Mouse (Mus musculus): ENCODE data around the gene Mum1l1. TPM values are rescaled to one million over a fixed set of nuclear protein-coding genes. Genes with fewer than 3 reads are reported as not detected.
"Not testable (repeated sequence)": the region's sequence is repeated elsewhere in the genome, so short reads cannot be mapped to it uniquely, and the experiment has no call there.

The Mum1l1 gene
- polyA plus RNA-seq (2015; fragmentation: Nextera tagmentation; extraction: Ambion mirVana) = 23.2 and 27.1 TPM in 2 replicates

DNA sequence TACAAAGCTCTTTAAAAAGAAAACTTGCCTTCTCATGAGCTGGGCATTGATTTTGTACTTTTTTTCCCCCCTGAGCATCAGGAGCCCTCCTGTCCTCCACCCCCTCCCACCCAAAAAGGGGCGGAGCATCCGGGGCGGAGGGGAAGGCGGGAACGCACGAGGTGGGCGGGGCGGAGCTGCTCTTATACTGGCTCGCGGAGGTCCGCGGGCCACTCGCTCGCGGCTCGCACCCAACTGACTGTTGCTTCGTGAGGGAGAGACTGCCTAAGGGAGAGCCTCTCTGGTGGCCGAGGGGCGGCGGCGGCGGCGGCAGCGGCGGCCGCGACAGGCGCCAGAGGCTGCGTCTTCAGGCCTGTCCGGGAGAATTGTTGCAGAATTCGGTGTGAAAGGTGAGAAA is at the start of gene Mum1l1:
Gene Mum1l1, plus strand, starts transcription at position 214 of the 397 bp plus-strand sequence.
- peak; percentile 71; the same call in 1 of the 2 replicates for ATAC-seq (ENCODE audit: insufficient number of reproducible peaks, insufficient read depth, low FRiP score, low TSS enrichment, low read depth)
- WGBS = 19% methylated on average over 29 of the region's 31 CpGs
- peak within 1 kb of the TSS; percentile 74 for H3K9ac ChIP-seq
- peak within 1 kb of the TSS; percentile 53 for H3K4me2 ChIP-seq
- H3K4me3 ChIP-seq = peak within 1 kb of the TSS; percentile 52
- H3K4me1 ChIP-seq = no peaks in the 10 kb centered on the region
- H3K9me3 ChIP-seq = no peaks in the 10 kb centered on the region
- H3K27me3 ChIP-seq = peaks cover 10% of the 10 kb centered on the region
- H3K36me3 ChIP-seq = no peaks in the 10 kb centered on the region
- H3K27ac ChIP-seq = no peak within 1 kb of the TSS

DNA sequence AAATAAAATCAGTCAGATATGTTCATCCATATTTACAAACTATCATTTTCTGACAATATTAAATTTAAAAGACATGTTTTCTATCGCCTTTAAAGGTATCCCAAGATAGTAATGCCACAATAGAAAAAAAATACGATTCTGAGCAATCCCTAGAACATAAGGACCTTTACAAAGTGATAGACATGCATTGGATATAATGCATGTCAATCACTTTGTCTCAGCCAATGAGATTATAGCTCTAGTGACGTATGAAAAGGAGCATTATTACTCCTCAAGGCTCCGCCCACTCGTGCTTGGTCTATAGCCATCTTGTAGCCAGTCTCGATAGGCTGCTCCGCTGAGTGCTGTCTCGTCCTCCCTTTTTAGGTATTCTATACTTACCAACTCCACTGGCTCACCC is 30.9 kb upstream of the Mum1l1 start, which contains the start of gene 4933428M09Rik:
Gene 4933428M09Rik, plus strand, starts transcription at position 301 of the 400 bp plus-strand sequence.
- ATAC-seq (ENCODE audit: insufficient number of reproducible peaks, insufficient read depth, low FRiP score, low TSS enrichment, low read depth) = no peak
- no peak within 1 kb of the TSS for H3K4me2 ChIP-seq
- H3K36me3 ChIP-seq = no peaks in the 10 kb centered on the region
- WGBS = 85% methylated on average over 8 of the region's 8 CpGs
- 0 out of 2 replicates have a peak, but pooled peaks cover 4% of the 10 kb centered on the region for H3K27me3 ChIP-seq
- H3K9me3 ChIP-seq = no peaks in the 10 kb centered on the region
- H3K4me3 ChIP-seq = no peak within 1 kb of the TSS
- H3K27ac ChIP-seq = no peak within 1 kb of the TSS
- no peaks in the 10 kb centered on the region for H3K4me1 ChIP-seq
- no peak within 1 kb of the TSS for H3K9ac ChIP-seq

DNA sequence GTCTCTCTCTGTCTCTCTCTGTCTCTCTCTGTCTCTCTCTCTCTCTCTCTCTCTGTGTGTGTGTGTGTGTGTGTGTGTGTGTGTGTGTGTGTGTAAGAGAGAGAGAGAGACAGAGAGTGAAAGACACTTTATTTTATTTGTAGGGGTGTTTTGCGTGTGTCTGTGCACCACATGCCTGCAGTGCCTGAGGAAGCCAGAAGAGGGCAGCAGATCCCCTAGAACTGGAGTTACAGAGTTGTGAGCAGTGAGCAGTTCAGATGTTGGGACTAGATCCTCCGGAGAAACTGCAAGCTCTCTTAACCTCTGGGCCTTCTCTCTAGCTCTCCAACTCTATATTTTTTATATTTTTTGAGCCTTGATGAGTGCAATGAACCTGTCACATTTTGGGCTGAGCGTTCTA is 18.3 kb upstream of the Mum1l1 start:
- H3K4me1 ChIP-seq; H3K9me3 ChIP-seq; H3K27ac ChIP-seq; H3K9ac ChIP-seq; H3K4me2 ChIP-seq; H3K4me3 ChIP-seq; H3K36me3 ChIP-seq; ATAC-seq (ENCODE audit: insufficient number of reproducible peaks, insufficient read depth, low FRiP score, low TSS enrichment, low read depth): not testable (repeated sequence)
- WGBS = 94% methylated on average over 3 of the region's 3 CpGs
- H3K27me3 ChIP-seq = peaks cover 12% of the 10 kb centered on the region; the same call in 1 of the 2 replicates

DNA sequence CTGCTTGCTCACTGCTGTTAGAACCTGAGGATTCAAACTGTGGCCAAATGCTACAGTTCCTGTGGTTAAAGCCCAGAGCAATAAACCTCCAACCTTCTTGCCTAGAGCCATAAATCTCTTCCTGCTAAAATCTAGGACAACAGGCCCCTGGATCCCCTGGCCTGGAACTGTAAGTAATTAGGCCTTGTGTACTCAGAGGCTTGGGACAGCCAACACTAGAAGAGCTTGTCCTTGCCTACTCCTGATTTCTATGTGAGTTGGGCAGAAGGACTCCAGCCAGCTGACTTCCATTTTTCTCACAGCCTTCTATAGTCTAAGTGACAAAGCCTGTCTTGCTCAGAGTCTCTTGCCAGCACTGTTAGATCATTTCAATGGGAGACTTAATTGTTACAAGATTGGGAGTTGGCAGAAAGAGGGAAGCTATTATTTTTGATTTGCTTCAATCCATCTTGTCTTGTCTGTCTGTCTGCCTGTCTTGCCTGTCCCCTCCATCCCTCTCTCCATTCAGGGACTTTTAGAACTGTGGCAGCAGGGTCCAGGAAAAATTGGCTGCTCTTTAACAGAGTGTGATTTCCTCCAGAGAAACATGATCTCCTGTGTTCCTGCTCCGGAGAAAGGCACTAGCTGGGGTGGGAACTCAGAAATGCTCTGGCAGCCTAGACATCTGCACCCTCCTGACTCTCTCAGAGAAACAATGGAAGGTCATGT is 15.1 kb upstream of the Mum1l1 start:
- Histone ChIP-seq H3K4me2 (no peak overlapping the region), H3K27me3 (peaks cover 12% of the 10 kb centered on the region; the same call in 1 of the 2 replicates), H3K4me3 (no peak overlapping the region), H3K4me1 (no peaks in the 10 kb centered on the region), H3K9me3 (no peaks in the 10 kb centered on the region), H3K36me3 (no peaks in the 10 kb centered on the region), H3K27ac (no peak overlapping the region), H3K9ac (no peak overlapping the region)
- WGBS = 41% methylated on average over 1 of the region's 1 CpGs
- ATAC-seq (ENCODE audit: insufficient number of reproducible peaks, insufficient read depth, low FRiP score, low TSS enrichment, low read depth) = no peak

DNA sequence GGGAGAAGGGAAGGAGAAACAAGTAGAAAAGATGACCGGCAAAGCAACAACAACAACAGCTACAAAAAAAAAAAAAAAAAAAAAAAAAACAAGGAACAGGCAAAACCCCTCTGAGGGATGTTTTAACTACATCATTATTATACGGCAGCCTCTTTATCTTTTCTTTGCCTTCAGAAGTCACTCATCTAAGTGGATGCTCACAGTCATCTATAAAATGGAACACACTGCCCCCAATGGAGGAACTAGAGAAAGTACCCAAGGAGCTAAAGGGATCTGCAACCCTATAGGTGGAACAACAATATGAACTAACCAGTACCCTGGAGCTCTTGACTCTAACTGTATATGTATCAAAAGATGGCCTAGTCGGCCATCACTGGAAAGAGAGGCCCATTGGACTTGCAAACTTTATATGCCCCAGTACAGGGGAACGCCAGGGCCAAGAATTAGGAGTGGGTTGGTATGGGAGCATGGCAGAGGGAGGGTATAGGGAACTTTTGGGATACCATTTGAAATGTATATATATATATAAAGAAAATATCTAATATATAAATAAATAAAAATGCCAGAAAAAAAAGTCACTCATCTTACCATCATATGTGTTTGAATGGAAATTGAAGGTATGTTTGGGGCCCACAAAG is 532 bp upstream of the Mum1l1 start:
- not testable (repeated sequence) for H3K27me3 ChIP-seq; H3K27ac ChIP-seq; H3K4me1 ChIP-seq; H3K9ac ChIP-seq; ATAC-seq (ENCODE audit: insufficient number of reproducible peaks, insufficient read depth, low FRiP score, low TSS enrichment, low read depth); H3K36me3 ChIP-seq; H3K9me3 ChIP-seq
- WGBS = 79% methylated on average over 4 of the region's 4 CpGs
- Histone ChIP-seq H3K4me2 (0 out of 2 replicates have a peak overlapping the region, but pooled peaks have one; percentile 53), H3K4me3 (peak overlapping the region; percentile 52; the same call in 1 of the 2 replicates)

DNA sequence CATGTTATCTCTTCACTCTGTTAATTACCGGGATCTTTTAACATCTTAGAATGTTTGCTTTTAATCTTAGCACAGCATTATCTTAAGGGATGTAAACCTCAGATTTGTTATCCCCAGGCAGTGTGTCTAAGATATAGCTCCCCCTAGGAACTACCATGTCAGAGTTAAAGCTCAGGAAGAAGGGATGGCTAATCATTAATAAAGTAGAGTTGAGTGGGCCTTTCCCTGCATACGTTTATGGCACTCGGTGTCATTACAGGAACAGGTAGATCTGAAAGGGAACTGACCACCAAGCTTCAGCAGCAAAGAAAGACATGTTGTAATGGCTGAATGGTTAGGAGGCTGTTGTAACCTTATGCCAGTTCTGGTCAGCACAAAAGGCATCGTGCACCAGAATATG is 4.9 kb downstream of the Mum1l1 start:
- H3K9ac ChIP-seq = no peak overlapping the region
- no peaks in the 10 kb centered on the region for H3K4me1 ChIP-seq
- no peak overlapping the region for H3K27ac ChIP-seq
- no peak overlapping the region for H3K4me3 ChIP-seq
- H3K36me3 ChIP-seq = no peaks in the 10 kb centered on the region
- no peaks in the 10 kb centered on the region for H3K9me3 ChIP-seq
- peaks cover 15% of the 10 kb centered on the region for H3K27me3 ChIP-seq
- H3K4me2 ChIP-seq = no peak overlapping the region
- WGBS = 72% methylated on average over 4 of the region's 4 CpGs
- ATAC-seq (ENCODE audit: insufficient number of reproducible peaks, insufficient read depth, low FRiP score, low TSS enrichment, low read depth) = no peak

DNA sequence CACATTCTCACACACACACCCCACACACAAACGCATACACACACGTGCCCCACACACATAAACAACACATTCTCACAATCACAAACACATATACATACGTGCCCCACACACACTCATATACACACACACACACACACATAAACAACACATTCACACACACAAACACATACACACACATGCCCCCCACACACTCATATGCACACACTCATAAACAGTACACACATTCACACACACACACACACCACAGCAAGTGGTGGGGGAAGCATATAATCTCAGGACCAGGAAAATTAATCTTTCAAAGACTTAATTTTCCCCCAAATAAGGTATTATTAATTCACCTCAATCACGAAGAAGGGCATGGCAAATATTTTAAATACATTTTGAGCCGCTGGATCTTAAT is 6.6 kb downstream of the Mum1l1 start:
- Histone ChIP-seq H3K27me3 (peaks cover 15% of the 10 kb centered on the region), H3K36me3 (no peaks in the 10 kb centered on the region), H3K4me1 (no peaks in the 10 kb centered on the region), H3K4me2 (peak overlapping the region; percentile 53; the same call in 1 of the 2 replicates), H3K9ac (no peak overlapping the region), H3K27ac (no peak overlapping the region), H3K9me3 (no peaks in the 10 kb centered on the region), H3K4me3 (peak overlapping the region; percentile 39)
- ATAC-seq (ENCODE audit: insufficient number of reproducible peaks, insufficient read depth, low FRiP score, low TSS enrichment, low read depth) = no peak
- 63% methylated on average over 5 of the region's 5 CpGs for WGBS

DNA sequence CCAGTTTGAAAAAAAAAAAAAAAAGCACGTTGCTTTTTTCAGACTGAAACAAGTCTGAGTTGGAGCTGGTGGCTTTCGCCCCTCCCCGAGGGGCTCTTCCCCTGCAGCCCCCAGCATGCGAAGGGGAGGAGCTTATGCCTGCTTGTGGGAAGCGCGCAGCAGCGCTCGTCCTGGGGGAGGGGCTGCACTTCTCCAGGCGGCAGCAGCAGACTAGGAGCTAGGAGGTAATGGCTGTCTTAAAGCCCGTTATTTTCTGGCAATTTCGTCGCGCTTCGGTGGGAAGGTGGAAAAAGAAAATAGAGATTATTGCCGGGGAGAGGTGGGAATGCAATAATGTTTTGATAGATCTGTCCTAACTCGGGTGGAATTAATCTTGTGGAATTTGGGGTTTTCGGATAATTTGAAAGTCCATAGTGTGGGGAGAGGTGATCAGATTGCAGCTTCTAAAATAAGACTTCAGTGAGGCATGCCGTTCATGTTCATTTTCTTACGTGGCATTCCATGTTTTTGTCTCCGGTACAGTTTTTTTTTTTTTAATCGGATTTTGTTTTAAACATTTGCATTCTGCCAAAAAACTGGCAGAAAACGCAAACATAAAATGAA is 7.2 kb downstream of the Mum1l1 start:
- Histone ChIP-seq H3K4me2 (peak overlapping the region; percentile 53), H3K36me3 (no peaks in the 10 kb centered on the region), H3K9ac (peak overlapping the region; percentile 49; the same call in 1 of the 2 replicates), H3K27me3 (peaks cover 15% of the 10 kb centered on the region), H3K27ac (no peak overlapping the region), H3K9me3 (no peaks in the 10 kb centered on the region), H3K4me1 (no peaks in the 10 kb centered on the region), H3K4me3 (peak overlapping the region; percentile 39)
- WGBS = 19% methylated on average over 22 of the region's 22 CpGs
- ATAC-seq (ENCODE audit: insufficient number of reproducible peaks, insufficient read depth, low FRiP score, low TSS enrichment, low read depth) = peak; percentile 81

DNA sequence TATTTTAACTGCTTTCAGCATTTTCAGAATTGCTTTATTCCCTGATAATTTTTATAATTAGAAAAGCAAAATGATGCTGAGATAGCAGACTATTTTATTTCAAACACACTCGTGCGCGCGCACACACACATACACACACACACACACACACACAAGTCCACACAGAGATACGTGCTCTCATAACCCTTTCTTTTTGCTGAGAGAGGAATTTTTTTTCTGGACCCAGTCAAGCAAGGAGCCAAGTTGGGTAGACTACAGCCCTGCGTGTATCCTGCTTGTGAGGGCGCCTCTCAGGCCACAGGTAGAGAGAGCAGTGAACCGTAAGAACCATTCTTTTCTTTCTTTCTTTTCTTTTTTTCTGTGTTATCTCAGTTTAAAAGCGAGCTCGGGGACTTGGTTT is 7.9 kb downstream of the Mum1l1 start:
- Histone ChIP-seq H3K27me3 (peaks cover 12% of the 10 kb centered on the region), H3K4me2 (peak overlapping the region; percentile 53), H3K4me1 (no peaks in the 10 kb centered on the region), H3K36me3 (no peaks in the 10 kb centered on the region), H3K9me3 (no peaks in the 10 kb centered on the region), H3K9ac (no peak overlapping the region), H3K4me3 (peak overlapping the region; percentile 39), H3K27ac (no peak overlapping the region)
- no peak for ATAC-seq (ENCODE audit: insufficient number of reproducible peaks, insufficient read depth, low FRiP score, low TSS enrichment, low read depth)
- whole genome bisulfite sequencing = 58% methylated on average over 10 of the region's 10 CpGs

DNA sequence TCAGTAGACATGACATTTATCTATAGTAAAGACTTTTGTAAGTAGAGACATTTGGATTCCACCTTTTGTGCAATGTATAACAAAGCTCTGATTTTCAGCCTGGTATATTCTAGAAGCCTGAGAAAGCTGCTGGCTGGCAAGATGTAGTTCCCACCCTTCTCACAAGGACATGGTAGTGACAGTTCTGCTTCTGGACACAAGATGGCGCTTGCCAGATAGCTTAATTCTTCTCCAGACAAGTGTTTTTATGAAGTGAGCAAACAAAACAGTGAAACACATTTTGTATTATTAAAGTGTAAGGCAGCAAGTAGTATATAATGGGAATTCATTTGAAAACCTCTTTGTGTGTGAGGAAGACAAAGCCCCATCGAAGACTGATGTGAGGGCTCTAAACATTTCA is 9.2 kb downstream of the Mum1l1 start:
- Histone ChIP-seq H3K27ac (no peak overlapping the region), H3K4me1 (no peaks in the 10 kb centered on the region), H3K9ac (no peak overlapping the region), H3K36me3 (no peaks in the 10 kb centered on the region), H3K4me2 (no peak overlapping the region), H3K9me3 (no peaks in the 10 kb centered on the region), H3K4me3 (no peak overlapping the region), H3K27me3 (peaks cover 8% of the 10 kb centered on the region)
- 36% methylated on average over 2 of the region's 2 CpGs for WGBS
- no peak for ATAC-seq (ENCODE audit: insufficient number of reproducible peaks, insufficient read depth, low FRiP score, low TSS enrichment, low read depth)

DNA sequence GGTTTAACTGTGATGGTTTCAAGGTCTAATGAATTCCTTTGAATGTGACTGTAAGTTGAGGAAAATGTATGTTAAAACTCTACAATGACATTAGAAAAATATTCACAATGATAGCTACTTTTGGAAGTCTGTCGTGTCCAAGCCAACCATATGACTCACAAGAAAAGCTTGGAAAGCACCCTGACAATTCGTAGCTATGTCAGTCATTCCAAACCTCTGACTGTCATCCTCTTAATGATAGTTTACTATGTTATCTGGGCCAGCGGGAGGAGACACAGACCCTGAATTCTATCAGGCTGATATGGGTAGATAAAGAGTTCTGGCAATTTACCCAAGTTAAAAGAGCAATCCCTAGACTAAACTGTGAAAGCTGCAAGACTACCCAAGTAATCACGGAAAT is 11.0 kb downstream of the Mum1l1 start:
- Histone ChIP-seq H3K27me3 (peaks cover 2% of the 10 kb centered on the region), H3K27ac (no peak overlapping the region), H3K4me1 (no peaks in the 10 kb centered on the region), H3K9ac (no peak overlapping the region), H3K4me3 (no peak overlapping the region), H3K9me3 (no peaks in the 10 kb centered on the region), H3K36me3 (no peaks in the 10 kb centered on the region), H3K4me2 (no peak overlapping the region)
- ATAC-seq (ENCODE audit: insufficient number of reproducible peaks, insufficient read depth, low FRiP score, low TSS enrichment, low read depth) = no peak
- 83% methylated on average over 4 of the region's 4 CpGs for WGBS
